8 mouse cellular contexts compared by ENCODE assay signal in genomic region chr16:36041625-36042020, GRCm38 (mm10). TPM values are rescaled to one million over a fixed set of nuclear protein-coding genes. Genes with fewer than 3 reads are reported as not detected.
DNase-seq lines count a peak whose midpoint lies in the region; ATAC-seq and TF ChIP-seq lines count a peak whose summit lies in the region.

No protein-coding gene starts in this region.

- peak overlapping the region; percentile 74 for H3K4me2 ChIP-seq in lung, embryonic 14.5 days
- H3K4me2 ChIP-seq in embryonic facial prominence, embryonic 14.5 days (ENCODE audit: low read depth, low read length), result peak overlapping the region; percentile 71
- H3K4me2 ChIP-seq in intestine, embryonic 15.5 days (replicated peaks), result peak overlapping the region; percentile 62
- peak overlapping the region; percentile 71 for H3K4me2 ChIP-seq in neural tube, embryonic 12.5 days (replicated peaks)

- whole genome bisulfite sequencing in lung, embryonic 14.5 days, result 20% methylated on average over 11 of the region's 11 CpGs
- WGBS in embryonic facial prominence, embryonic 14.5 days, result 24% methylated on average over 11 of the region's 11 CpGs
- WGBS in intestine, embryonic 15.5 days, result 25% methylated on average over 11 of the region's 11 CpGs
- WGBS in neural tube, embryonic 12.5 days, result 33% methylated on average over 11 of the region's 11 CpGs

- peak overlapping the region; percentile 79 for H3K9ac ChIP-seq in lung, embryonic 14.5 days
- peak overlapping the region; percentile 69 for H3K9ac ChIP-seq in embryonic facial prominence, embryonic 14.5 days (ENCODE audit: low read depth, low read length)
- H3K9ac ChIP-seq in intestine, embryonic 15.5 days, result peak overlapping the region; percentile 70
- peak overlapping the region; percentile 67 for H3K9ac ChIP-seq in neural tube, embryonic 12.5 days

- 0 out of 2 replicates have a peak, but pooled peaks cover 3% of the 10 kb centered on the region for H3K4me1 ChIP-seq in lung, embryonic 14.5 days (ENCODE audit: insufficient read depth)
- peaks cover 11% of the 10 kb centered on the region for H3K4me1 ChIP-seq in embryonic facial prominence, embryonic 14.5 days (ENCODE audit: control insufficient read depth, insufficient read depth, low read length)
- peaks cover 9% of the 10 kb centered on the region; the same call in 1 of the 2 replicates for H3K4me1 ChIP-seq in intestine, embryonic 15.5 days (replicated peaks)
- peaks cover 13% of the 10 kb centered on the region for H3K4me1 ChIP-seq in neural tube, embryonic 12.5 days

- no peaks in the 10 kb centered on the region for H3K9me3 ChIP-seq in lung, embryonic 14.5 days (ENCODE audit: low read depth, low read length)
- no peaks in the 10 kb centered on the region for H3K9me3 ChIP-seq in embryonic facial prominence, embryonic 14.5 days (ENCODE audit: control insufficient read depth, low read length)
- no peaks in the 10 kb centered on the region for H3K9me3 ChIP-seq in intestine, embryonic 15.5 days
- H3K9me3 ChIP-seq in neural tube, embryonic 12.5 days, result no peaks in the 10 kb centered on the region

- no peaks in the 10 kb centered on the region for H3K27me3 ChIP-seq in lung, embryonic 14.5 days (ENCODE audit: insufficient read depth, low read length)
- H3K27me3 ChIP-seq in embryonic facial prominence, embryonic 14.5 days (replicated peaks; ENCODE audit: control insufficient read depth, insufficient read depth, low read length), result no peaks in the 10 kb centered on the region
- no peaks in the 10 kb centered on the region for H3K27me3 ChIP-seq in intestine, embryonic 15.5 days (replicated peaks)
- H3K27me3 ChIP-seq in neural tube, embryonic 12.5 days (replicated peaks), result no peaks in the 10 kb centered on the region

- ATAC-seq in lung, embryonic 14.5 days (ENCODE audit: insufficient read depth), result no peak
- no peak for ATAC-seq in embryonic facial prominence, embryonic 14.5 days (ENCODE audit: low read depth)
- ATAC-seq in intestine, embryonic 15.5 days, result no peak
- no peak for ATAC-seq in neural tube, embryonic 12.5 days (ENCODE audit: low FRiP score, low read depth)
- no peak for ATAC-seq in frontal cortex, adult (ENCODE audit: low TSS enrichment)

- peak overlapping the region; percentile 61 for H3K4me3 ChIP-seq in lung, embryonic 14.5 days (ENCODE audit: low read depth, low read length)
- peak overlapping the region; percentile 55 for H3K4me3 ChIP-seq in embryonic facial prominence, embryonic 14.5 days (ENCODE audit: low read depth, low read length)
- peak overlapping the region; percentile 59 for H3K4me3 ChIP-seq in intestine, embryonic 15.5 days (replicated peaks)
- H3K4me3 ChIP-seq in neural tube, embryonic 12.5 days, result peak overlapping the region; percentile 54

- no peak for DNase-seq in lung, embryonic 14.5 days
- no peak for DNase-seq in lung, postnatal 25 days (ENCODE audit: low spot score)
- no peak for DNase-seq in embryonic facial prominence, embryonic 14.5 days (ENCODE audit: low spot score)
- no peak for DNase-seq in urinary bladder, adult 2 months (ENCODE audit: low spot score)
- no peak for DNase-seq in right cerebral cortex, adult 2 months (ENCODE audit: low spot score in 2 of 2)

- H3K36me3 ChIP-seq in lung, embryonic 14.5 days (ENCODE audit: insufficient read depth), result peaks cover 41% of the 10 kb centered on the region
- peaks cover 42% of the 10 kb centered on the region for H3K36me3 ChIP-seq in embryonic facial prominence, embryonic 14.5 days (ENCODE audit: control insufficient read depth, insufficient read depth, low read length)
- peaks cover 13% of the 10 kb centered on the region; the same call in 1 of the 2 replicates for H3K36me3 ChIP-seq in intestine, embryonic 15.5 days
- peaks cover 30% of the 10 kb centered on the region for H3K36me3 ChIP-seq in neural tube, embryonic 12.5 days

- H3K27ac ChIP-seq in lung, embryonic 14.5 days (ENCODE audit: low read depth), result peak overlapping the region; percentile 92
- H3K27ac ChIP-seq in embryonic facial prominence, embryonic 14.5 days (replicated peaks; ENCODE audit: low read depth, low read length), result peak overlapping the region; percentile 88
- peak overlapping the region; percentile 79 for H3K27ac ChIP-seq in intestine, embryonic 15.5 days
- H3K27ac ChIP-seq in neural tube, embryonic 12.5 days, result no peak overlapping the region

- TF ChIP-seq CTCF in lung, embryonic 14.5 days (IDR thresholded peaks at IDR 0.05; ENCODE audit: low read depth), result no peak

RNA-seq across cellular contexts. Expression of gene Wdr5b, which starts 0.6 kb away (rescaled TPM):
- polyA plus RNA-seq in lung, embryonic 14.5 days (2014; fragmentation: Nextera tagmentation; extraction: Ambion mirVana), result 9.9 and 11.0 TPM in 2 replicates
- 9.7 and 12.2 TPM in 2 replicates for polyA plus RNA-seq in embryonic facial prominence, embryonic 14.5 days (2014; fragmentation: Nextera tagmentation; extraction: Ambion mirVana)
- polyA plus RNA-seq in intestine, embryonic 15.5 days (2015; fragmentation: Nextera tagmentation; extraction: Ambion mirVana), result 7.0 and 7.8 TPM in 2 replicates
- polyA plus RNA-seq in neural tube, embryonic 12.5 days (2016; fragmentation: Nextera tagmentation; extraction: Ambion mirVana), result 11.2 and 11.5 TPM in 2 replicates
- polyA plus RNA-seq in urinary bladder, adult 2 months (2012; rRNA removed), result 6.3 and 6.6 TPM in 2 replicates

RNA-seq across cellular contexts. Expression of gene Fam162a, which starts 29.8 kb away (rescaled TPM):
- 338 and 352 TPM in 2 replicates for polyA plus RNA-seq in lung, embryonic 14.5 days (2014; fragmentation: Nextera tagmentation; extraction: Ambion mirVana)
- 378 and 432 TPM in 2 replicates for polyA plus RNA-seq in embryonic facial prominence, embryonic 14.5 days (2014; fragmentation: Nextera tagmentation; extraction: Ambion mirVana)
- polyA plus RNA-seq in intestine, embryonic 15.5 days (2015; fragmentation: Nextera tagmentation; extraction: Ambion mirVana), result 465 and 500 TPM in 2 replicates
- 162 and 187 TPM in 2 replicates for polyA plus RNA-seq in neural tube, embryonic 12.5 days (2016; fragmentation: Nextera tagmentation; extraction: Ambion mirVana)
- 192 and 236 TPM in 2 replicates for polyA plus RNA-seq in urinary bladder, adult 2 months (2012; rRNA removed)

RNA-seq across cellular contexts. Expression of gene Ccdc58, which starts 29.9 kb away (rescaled TPM):
- polyA plus RNA-seq in lung, embryonic 14.5 days (2014; fragmentation: Nextera tagmentation; extraction: Ambion mirVana), result 78.6 and 80.6 TPM in 2 replicates
- polyA plus RNA-seq in embryonic facial prominence, embryonic 14.5 days (2014; fragmentation: Nextera tagmentation; extraction: Ambion mirVana), result 68.9 and 69.6 TPM in 2 replicates
- polyA plus RNA-seq in intestine, embryonic 15.5 days (2015; fragmentation: Nextera tagmentation; extraction: Ambion mirVana), result 111 and 125 TPM in 2 replicates
- polyA plus RNA-seq in neural tube, embryonic 12.5 days (2016; fragmentation: Nextera tagmentation; extraction: Ambion mirVana), result 47.7 and 64.5 TPM in 2 replicates
- polyA plus RNA-seq in urinary bladder, adult 2 months (2012; rRNA removed), result 30.9 and 44.8 TPM in 2 replicates
